ENCODE assay signal across 8 mouse cellular contexts in genomic region chr9:107550491-107551116, GRCm38 (mm10). TPM values are rescaled to one million over a fixed set of nuclear protein-coding genes. Genes with fewer than 3 reads are reported as not detected.
A peak's percentile ranks its signal among the peaks of the same experiment; 100 is the strongest.
DNase-seq lines count a peak whose midpoint lies in the region; ATAC-seq and TF ChIP-seq lines count a peak whose summit lies in the region.

No protein-coding gene starts in this region.

- peaks cover 29% of the 10 kb centered on the region for H3K4me1 ChIP-seq in lung, embryonic 14.5 days (ENCODE audit: insufficient read depth)
- H3K4me1 ChIP-seq in lung, adult 2 months (ENCODE audit: control insufficient read depth, insufficient read depth, low read length), result peaks cover 19% of the 10 kb centered on the region
- H3K4me1 ChIP-seq in hindbrain, embryonic 15.5 days (replicated peaks), result peaks cover 47% of the 10 kb centered on the region
- peaks cover 66% of the 10 kb centered on the region for H3K4me1 ChIP-seq in liver, embryonic 12.5 days
- H3K4me1 ChIP-seq in stomach, embryonic 14.5 days (ENCODE audit: control insufficient read depth, insufficient read depth, low read length), result peaks cover 43% of the 10 kb centered on the region

- H3K4me3 ChIP-seq in lung, embryonic 14.5 days (ENCODE audit: low read depth, low read length), result peak overlapping the region; percentile 60
- no peak overlapping the region for H3K4me3 ChIP-seq in lung, adult 2 months (replicated peaks; ENCODE audit: extremely low read depth, low read depth, low read length)
- H3K4me3 ChIP-seq in hindbrain, embryonic 15.5 days, result peak overlapping the region; percentile 35; the same call in 1 of the 2 replicates
- H3K4me3 ChIP-seq in liver, embryonic 12.5 days, result peak overlapping the region; percentile 59
- peak overlapping the region; percentile 74 for H3K4me3 ChIP-seq in stomach, embryonic 14.5 days (ENCODE audit: low read depth, low read length)

- TF ChIP-seq POLR2A in lung, adult 2 months (IDR thresholded peaks at IDR 0.05; ENCODE audit: borderline replicate concordance, extremely low read depth, low read depth, low read length), result no peak

- no peaks in the 10 kb centered on the region for H3K9me3 ChIP-seq in lung, embryonic 14.5 days (ENCODE audit: low read depth, low read length)
- H3K9me3 ChIP-seq in hindbrain, embryonic 15.5 days, result no peaks in the 10 kb centered on the region
- H3K9me3 ChIP-seq in liver, embryonic 12.5 days (replicated peaks), result no peaks in the 10 kb centered on the region
- no peaks in the 10 kb centered on the region for H3K9me3 ChIP-seq in stomach, embryonic 14.5 days (ENCODE audit: control insufficient read depth, low read depth, low read length)

- no peaks in the 10 kb centered on the region for H3K27me3 ChIP-seq in lung, embryonic 14.5 days (ENCODE audit: insufficient read depth, low read length)
- peaks cover 45% of the 10 kb centered on the region for H3K27me3 ChIP-seq in hindbrain, embryonic 15.5 days
- H3K27me3 ChIP-seq in liver, embryonic 12.5 days (replicated peaks), result peaks cover 45% of the 10 kb centered on the region
- no peaks in the 10 kb centered on the region for H3K27me3 ChIP-seq in stomach, embryonic 14.5 days (ENCODE audit: control insufficient read depth, insufficient read depth, low read length)

- 30% methylated on average over 23 of the region's 23 CpGs for WGBS in lung, embryonic 14.5 days
- 55% methylated on average over 23 of the region's 23 CpGs for WGBS in lung, adult 2 months
- WGBS in hindbrain, embryonic 15.5 days, result 29% methylated on average over 23 of the region's 23 CpGs
- 37% methylated on average over 23 of the region's 23 CpGs for WGBS in liver, embryonic 12.5 days (ENCODE audit: insufficient replicate concordance)
- WGBS in stomach, embryonic 14.5 days, result 35% methylated on average over 23 of the region's 23 CpGs

- H3K4me2 ChIP-seq in lung, embryonic 14.5 days, result peak overlapping the region; percentile 97
- H3K4me2 ChIP-seq in hindbrain, embryonic 15.5 days, result peak overlapping the region; percentile 63
- peak overlapping the region; percentile 95 for H3K4me2 ChIP-seq in liver, embryonic 12.5 days
- peak overlapping the region; percentile 95 for H3K4me2 ChIP-seq in stomach, embryonic 14.5 days (replicated peaks; ENCODE audit: low read depth, low read length)

- no peak overlapping the region; the same call in 1 of the 2 replicates for H3K27ac ChIP-seq in lung, embryonic 14.5 days (ENCODE audit: low read depth)
- no peak overlapping the region for H3K27ac ChIP-seq in hindbrain, embryonic 15.5 days (replicated peaks)
- H3K27ac ChIP-seq in liver, embryonic 12.5 days, result 0 out of 2 replicates have a peak overlapping the region, but pooled peaks have one; percentile 57
- peak overlapping the region; percentile 40; the same call in 1 of the 2 replicates for H3K27ac ChIP-seq in stomach, embryonic 14.5 days (ENCODE audit: low read length)

- no peak for TF ChIP-seq CTCF in lung, embryonic 14.5 days (IDR thresholded peaks at IDR 0.05; ENCODE audit: low read depth)
- TF ChIP-seq CTCF in lung, adult 2 months (IDR thresholded peaks at IDR 0.05; ENCODE audit: insufficient read depth, low read length), result no peak

- no peak for DNase-seq in lung, embryonic 14.5 days
- DNase-seq in lung, adult 2 months, result no peak
- no peak for DNase-seq in urinary bladder, postnatal 36 days (ENCODE audit: low spot score in 2 of 2)
- DNase-seq in right cerebral cortex, postnatal 14 days, result no peak
- DNase-seq in spleen, postnatal 36 days (ENCODE audit: low spot score in 2 of 2), result no peak

- 0 out of 2 replicates have a peak, but pooled peaks cover 3% of the 10 kb centered on the region for H3K36me3 ChIP-seq in lung, embryonic 14.5 days (ENCODE audit: insufficient read depth)
- no peaks in the 10 kb centered on the region for H3K36me3 ChIP-seq in hindbrain, embryonic 15.5 days
- H3K36me3 ChIP-seq in liver, embryonic 12.5 days, result no peaks in the 10 kb centered on the region
- H3K36me3 ChIP-seq in stomach, embryonic 14.5 days (ENCODE audit: control insufficient read depth, insufficient read depth, low read length), result peaks cover 1% of the 10 kb centered on the region; the same call in 1 of the 2 replicates

- H3K9ac ChIP-seq in lung, embryonic 14.5 days, result peak overlapping the region; percentile 75
- H3K9ac ChIP-seq in hindbrain, embryonic 15.5 days, result no peak overlapping the region
- H3K9ac ChIP-seq in liver, embryonic 12.5 days, result peak overlapping the region; percentile 76
- H3K9ac ChIP-seq in stomach, embryonic 14.5 days (replicated peaks; ENCODE audit: low read depth, low read length), result peak overlapping the region; percentile 60

- ATAC-seq in lung, embryonic 14.5 days (ENCODE audit: insufficient read depth), result no peak
- ATAC-seq in hindbrain, embryonic 15.5 days (ENCODE audit: low FRiP score, low read depth), result no peak
- no peak for ATAC-seq in liver, embryonic 12.5 days
- no peak for ATAC-seq in stomach, embryonic 14.5 days (ENCODE audit: insufficient number of reproducible peaks, insufficient read depth, low FRiP score, low read depth)

RNA-seq across cellular contexts. Expression of gene Rassf1, which starts 0.8 kb away (rescaled TPM):
- polyA plus RNA-seq in lung, embryonic 14.5 days (2014; fragmentation: Nextera tagmentation; extraction: Ambion mirVana), result 51.3 and 54.1 TPM in 2 replicates
- 43.7 and 45.5 TPM in 2 replicates for polyA plus RNA-seq in lung, adult 2 months (2012; rRNA removed)
- polyA plus RNA-seq in hindbrain, embryonic 15.5 days (2015; fragmentation: Nextera tagmentation; extraction: Ambion mirVana), result 43.6 and 43.9 TPM in 2 replicates
- polyA plus RNA-seq in liver, embryonic 12.5 days (2016; fragmentation: Nextera tagmentation; extraction: Ambion mirVana), result 22.2 and 24.8 TPM in 2 replicates
- polyA plus RNA-seq in stomach, embryonic 14.5 days (2014; fragmentation: Nextera tagmentation; extraction: Ambion mirVana), result 53.6 and 54.1 TPM in 2 replicates

RNA-seq across cellular contexts. Expression of gene Zmynd10, which starts 3.5 kb away (rescaled TPM):
- 1.1 and 1.2 TPM in 2 replicates for polyA plus RNA-seq in lung, embryonic 14.5 days (2014; fragmentation: Nextera tagmentation; extraction: Ambion mirVana)
- 12.8 and 13.2 TPM in 2 replicates for polyA plus RNA-seq in lung, adult 2 months (2012; rRNA removed)
- 3.4 and 4.3 TPM in 2 replicates for polyA plus RNA-seq in hindbrain, embryonic 15.5 days (2015; fragmentation: Nextera tagmentation; extraction: Ambion mirVana)
- polyA plus RNA-seq in liver, embryonic 12.5 days (2016; fragmentation: Nextera tagmentation; extraction: Ambion mirVana), result not detected in 2 replicates
- polyA plus RNA-seq in stomach, embryonic 14.5 days (2014; fragmentation: Nextera tagmentation; extraction: Ambion mirVana), result 0.52 and 0.74 TPM in 2 replicates

RNA-seq across cellular contexts. Expression of gene Nprl2, which starts 8.6 kb away (rescaled TPM):
- 32.9 and 34.6 TPM in 2 replicates for polyA plus RNA-seq in lung, embryonic 14.5 days (2014; fragmentation: Nextera tagmentation; extraction: Ambion mirVana)
- 24.8 and 31.3 TPM in 2 replicates for polyA plus RNA-seq in lung, adult 2 months (2012; rRNA removed)
- polyA plus RNA-seq in hindbrain, embryonic 15.5 days (2015; fragmentation: Nextera tagmentation; extraction: Ambion mirVana), result 69.2 and 70.2 TPM in 2 replicates
- 15.3 and 16.0 TPM in 2 replicates for polyA plus RNA-seq in liver, embryonic 12.5 days (2016; fragmentation: Nextera tagmentation; extraction: Ambion mirVana)
- 44.7 and 46.0 TPM in 2 replicates for polyA plus RNA-seq in stomach, embryonic 14.5 days (2014; fragmentation: Nextera tagmentation; extraction: Ambion mirVana)

RNA-seq across cellular contexts. Expression of gene Cyb561d2, which starts 8.6 kb away (rescaled TPM):
- 22.9 and 23.0 TPM in 2 replicates for polyA plus RNA-seq in lung, embryonic 14.5 days (2014; fragmentation: Nextera tagmentation; extraction: Ambion mirVana)
- polyA plus RNA-seq in lung, adult 2 months (2012; rRNA removed), result 35.6 and 37.1 TPM in 2 replicates
- 45.3 and 47.3 TPM in 2 replicates for polyA plus RNA-seq in hindbrain, embryonic 15.5 days (2015; fragmentation: Nextera tagmentation; extraction: Ambion mirVana)
- polyA plus RNA-seq in liver, embryonic 12.5 days (2016; fragmentation: Nextera tagmentation; extraction: Ambion mirVana), result 18.5 and 19.5 TPM in 2 replicates
- 23.8 and 29.2 TPM in 2 replicates for polyA plus RNA-seq in stomach, embryonic 14.5 days (2014; fragmentation: Nextera tagmentation; extraction: Ambion mirVana)

RNA-seq across cellular contexts. Expression of gene Tusc2, which starts 12.5 kb away (rescaled TPM):
- polyA plus RNA-seq in lung, embryonic 14.5 days (2014; fragmentation: Nextera tagmentation; extraction: Ambion mirVana), result 38.2 and 39.0 TPM in 2 replicates
- 46.0 and 46.7 TPM in 2 replicates for polyA plus RNA-seq in lung, adult 2 months (2012; rRNA removed)
- 119 and 129 TPM in 2 replicates for polyA plus RNA-seq in hindbrain, embryonic 15.5 days (2015; fragmentation: Nextera tagmentation; extraction: Ambion mirVana)
- polyA plus RNA-seq in liver, embryonic 12.5 days (2016; fragmentation: Nextera tagmentation; extraction: Ambion mirVana), result 48.6 and 52.7 TPM in 2 replicates
- 36.2 and 40.3 TPM in 2 replicates for polyA plus RNA-seq in stomach, embryonic 14.5 days (2014; fragmentation: Nextera tagmentation; extraction: Ambion mirVana)

Comparison
In these comparisons a context has a peak if more than half of its experiments do, and no peak if none do; other contexts are left out.
1. H3K27ac ChIP-seq: peak in liver, embryonic 12.5 days (single experiment) and stomach, embryonic 14.5 days (single experiment); none in lung, embryonic 14.5 days (single experiment) and hindbrain, embryonic 15.5 days (single experiment).
2. Peak in every context shown above with its lines, with median percentiles within 50 percentile points of each other: H3K4me2 ChIP-seq.